Mouse (Mus musculus): ENCODE results near the gene Olfr263. TPM values are rescaled to one million over a fixed set of nuclear protein-coding genes. Genes with fewer than 3 reads are reported as not detected.
"Not testable (repeated sequence)": the region's sequence is repeated elsewhere in the genome, so short reads cannot be mapped to it uniquely, and the experiment has no call there.

Olfr263 gene
- total RNA-seq (2021) (not detected), polyA plus RNA-seq (2012; rRNA removed) (not detected in 2 replicates)
- long read RNA-seq: 0 reads

GRCm38 (mm10) chr13:21129339-21129738 lies at the start of gene Olfr263:
Gene Olfr263, plus strand, starts transcription at chr13:21129639.
- DNase-seq: not testable (repeated sequence)

DNA sequence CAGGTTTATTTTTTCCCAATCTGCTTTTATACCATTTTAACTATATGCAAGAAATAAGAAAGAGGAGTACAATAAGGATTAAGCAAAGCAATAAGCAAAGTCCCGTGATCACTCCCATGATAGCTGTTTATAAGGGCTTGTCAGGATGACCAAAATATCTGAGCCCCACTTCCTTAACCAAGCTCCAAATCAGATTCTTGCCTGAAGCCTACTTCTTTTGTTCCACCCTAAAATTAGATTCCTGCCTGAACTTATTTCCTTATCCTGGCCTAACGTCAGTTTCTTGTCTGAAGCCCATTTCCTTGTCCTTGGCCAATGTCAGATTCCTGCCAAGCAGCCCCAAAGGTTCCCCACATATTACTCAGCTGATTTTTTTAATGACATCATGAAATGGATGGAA lies 46.8 kb upstream of the Olfr263 start:
- no peak for DNase-seq

- no peak for DNase-seq
Measured at GRCm38 (mm10) chr13:21109759-21110158, 19.7 kb upstream of the Olfr263 start.

DNA sequence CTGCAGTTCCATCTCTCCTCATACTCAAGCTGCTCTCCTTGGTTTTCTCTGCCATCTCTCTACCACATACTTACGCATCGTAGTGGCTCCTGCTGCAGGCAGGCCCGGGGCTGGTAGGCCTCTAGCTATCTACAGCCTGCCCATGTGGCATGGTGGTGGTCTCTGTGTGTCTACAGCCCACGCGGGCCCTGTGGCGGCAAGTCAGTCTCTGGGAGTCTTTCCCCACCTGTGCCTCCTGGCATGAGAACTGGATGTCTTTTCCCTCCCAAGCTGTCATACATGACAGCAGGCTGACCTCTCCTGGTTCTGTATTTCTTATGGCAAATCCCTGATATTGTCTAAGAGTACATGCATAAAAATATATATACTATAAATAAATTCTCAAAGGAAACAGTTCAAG lies 19.0 kb upstream of the Olfr263 start:
- no peak for DNase-seq

GRCm38 (mm10) chr13:21111183-21111582 lies 18.3 kb upstream of the Olfr263 start, which contains the start of gene Olfr1369-ps1:
Gene Olfr1369-ps1, plus strand, starts transcription at chr13:21111483.
- DNase-seq: not testable (repeated sequence)

GRCm38 (mm10) chr13:21114121-21114520 lies 15.3 kb upstream of the Olfr263 start:
- no peak for DNase-seq

- DNase-seq: peak; percentile 20
Measured at GRCm38 (mm10) chr13:21142421-21142820, 13.0 kb downstream of the Olfr263 start.

DNA sequence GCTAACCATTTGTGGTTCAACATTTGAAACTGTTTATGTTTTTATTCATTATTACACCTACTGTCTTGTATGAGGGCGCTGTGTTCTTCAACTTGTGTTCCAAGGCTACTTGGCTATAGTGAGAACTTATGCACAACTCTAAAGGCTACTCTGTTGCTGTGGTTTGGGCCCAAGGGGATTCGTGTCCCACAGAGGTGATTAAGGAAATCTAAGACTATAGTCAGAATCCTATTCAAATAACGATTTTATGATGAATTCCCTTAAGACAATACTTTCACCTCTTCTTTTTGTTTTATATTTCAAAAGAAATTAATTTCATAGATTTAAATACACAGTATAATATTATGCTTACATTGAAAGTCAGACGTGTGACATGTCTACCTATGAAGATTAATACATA lies 16.3 kb downstream of the Olfr263 start, which contains the start of gene Olfr1368:
Gene Olfr1368 (minus strand): TSS at position 101 of the 400 bp plus-strand sequence.
- DNase-seq: no peak

- DNase-seq: no peak
Measured at GRCm38 (mm10) chr13:21155888-21156287, 26.4 kb downstream of the Olfr263 start.

GRCm38 (mm10) chr13:21158071-21158470 lies 28.6 kb downstream of the Olfr263 start:
- DNase-seq: no peak

- DNase-seq: peak; percentile 88
Measured at GRCm38 (mm10) chr13:21158785-21159474, 29.5 kb downstream of the Olfr263 start.

- peak; percentile 33 for DNase-seq
Measured at GRCm38 (mm10) chr13:21159475-21159819, 30.0 kb downstream of the Olfr263 start.

- DNase-seq: peak; percentile 21
Measured at GRCm38 (mm10) chr13:21160041-21160511, 30.6 kb downstream of the Olfr263 start.

DNA sequence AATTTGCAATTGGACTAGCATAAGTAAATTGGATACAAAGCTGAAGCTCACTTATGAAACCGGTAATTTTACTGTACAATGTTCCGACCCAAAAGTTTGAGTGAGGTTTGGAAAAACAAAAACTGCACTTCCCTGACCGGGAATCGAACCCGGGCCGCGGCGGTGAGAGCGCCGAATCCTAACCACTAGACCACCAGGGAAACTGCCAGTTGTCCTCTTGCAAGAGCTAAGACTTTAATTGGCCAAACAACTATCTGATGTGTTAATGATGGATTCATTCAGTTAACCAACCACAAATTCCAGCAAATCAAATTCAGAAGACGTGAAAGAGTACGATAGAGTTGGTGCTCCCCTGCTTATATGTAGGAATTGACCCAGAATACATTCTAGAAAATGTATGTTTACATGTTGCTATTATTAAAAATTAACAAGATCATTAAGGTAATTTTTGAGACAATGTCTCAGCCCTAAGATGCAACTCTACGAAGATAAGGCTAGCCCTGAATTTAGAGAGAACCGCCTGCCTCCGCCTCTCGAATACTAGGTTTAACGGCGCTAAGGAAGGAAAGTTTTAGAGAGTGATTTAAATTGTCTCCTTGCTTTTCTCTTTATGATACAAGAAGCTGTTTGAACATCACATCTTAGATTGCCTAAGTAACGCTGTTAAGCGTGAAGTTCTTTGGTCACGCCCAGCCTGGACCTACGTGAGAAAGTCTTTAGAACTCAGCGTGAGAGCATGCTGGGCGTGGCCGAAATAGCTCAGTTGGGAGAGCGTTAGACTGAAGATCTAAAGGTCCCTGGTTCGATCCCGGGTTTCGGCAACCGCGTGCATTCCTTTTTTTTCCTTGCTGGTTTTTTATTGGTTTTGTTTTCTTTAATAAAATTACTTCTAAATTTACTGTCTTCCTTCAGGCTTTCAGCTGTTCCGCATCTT lies 31.5 kb downstream of the Olfr263 start:
- DNase-seq: peak; percentile 92

GRCm38 (mm10) chr13:21161591-21161990 lies 32.2 kb downstream of the Olfr263 start:
- DNase-seq: no peak

DNA sequence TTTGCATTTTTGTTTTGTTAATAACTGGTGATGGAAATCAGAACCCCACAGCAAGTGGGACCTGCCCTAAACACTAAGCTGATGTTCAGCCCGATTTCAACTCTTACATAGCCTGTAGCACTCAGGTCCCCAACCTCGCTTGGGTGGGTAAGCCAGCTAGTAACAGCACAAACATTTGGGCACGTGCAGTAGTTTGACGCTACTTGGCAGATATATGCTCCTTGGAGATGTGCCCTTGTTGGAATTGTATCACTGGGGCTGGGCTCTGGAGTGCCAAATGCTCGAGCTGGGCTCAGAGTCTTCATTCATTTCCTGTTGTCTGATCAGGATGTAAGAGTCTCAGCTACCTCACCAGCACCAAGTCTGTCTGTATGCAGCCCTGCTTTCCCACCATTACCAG lies 33.2 kb downstream of the Olfr263 start:
- DNase-seq: no peak

DNA sequence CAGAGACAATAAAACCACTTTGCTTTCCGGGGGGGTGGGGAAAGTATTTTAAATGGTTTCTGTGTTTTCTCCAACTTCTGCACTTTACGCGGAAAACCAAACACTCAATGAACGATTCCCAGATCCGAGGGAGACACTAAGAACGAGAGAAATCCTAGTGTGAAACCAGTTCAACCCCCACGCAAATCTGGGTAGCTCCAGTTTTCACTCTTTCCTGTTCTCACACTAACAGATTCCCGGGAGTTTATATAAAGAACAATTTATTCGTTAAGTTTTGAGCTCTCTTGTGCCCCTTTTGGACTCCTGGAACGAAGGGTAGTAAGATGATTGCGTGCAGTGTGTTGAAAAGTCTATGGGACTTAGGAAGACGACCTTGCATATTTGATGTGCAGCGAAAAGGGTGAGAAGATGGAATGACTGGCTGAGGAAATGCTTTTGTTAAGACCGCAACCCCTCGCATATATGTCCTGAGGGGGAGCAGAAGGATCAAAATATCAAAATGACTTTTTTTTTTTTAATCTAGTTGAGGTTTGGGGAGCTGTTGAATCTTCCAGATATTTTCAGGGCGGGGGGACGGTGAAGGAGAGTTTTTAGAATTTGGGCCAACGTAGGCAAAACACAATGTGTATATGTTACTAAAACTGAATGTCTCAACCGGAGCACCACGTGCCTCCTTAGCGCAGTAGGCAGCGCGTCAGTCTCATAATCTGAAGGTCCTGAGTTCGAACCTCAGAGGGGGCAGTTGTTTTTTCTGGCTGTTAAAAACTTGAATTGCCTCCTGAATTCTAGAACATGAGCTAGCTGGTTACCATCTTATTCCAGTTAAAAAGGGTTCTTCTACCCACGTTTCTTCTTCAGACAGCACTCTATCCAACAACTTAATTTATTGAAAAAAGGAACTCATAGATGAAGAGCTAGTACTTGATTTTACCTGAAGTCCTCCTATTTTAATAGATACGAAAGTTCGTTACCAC lies 37.8 kb downstream of the Olfr263 start:
- peak; percentile 86 for DNase-seq

- peak; percentile 42 for DNase-seq
Measured at GRCm38 (mm10) chr13:21167910-21168300, 38.5 kb downstream of the Olfr263 start.

- peak; percentile 55 for DNase-seq
Measured at GRCm38 (mm10) chr13:21168371-21169011, 39.1 kb downstream of the Olfr263 start.

GRCm38 (mm10) chr13:21169121-21169656 lies 39.8 kb downstream of the Olfr263 start:
- peak; percentile 23 for DNase-seq
